Mouse (Mus musculus) olfactory bulb, adult 2 months (tissue): ENCODE data around the gene Adam23.

ENCODE experiments used
- CTCF ChIP-seq: fragments of 200-500 bp; IDR thresholded peaks from 2 replicates; pipeline ENCODE4 v1.5.1; 2012; ENCODE audit warnings: low read depth, mild to moderate bottlenecking, low read length, moderate library complexity; ENCODE audit not compliant: insufficient read depth
- POLR2A ChIP-seq: fragments of 200-500 bp; IDR thresholded peaks from 2 replicates; pipeline ENCODE4 v1.6.1; 2012; ENCODE audit warnings: mild to moderate bottlenecking, low read depth, low read length, moderate library complexity; ENCODE audit not compliant: insufficient read depth

DNA sequence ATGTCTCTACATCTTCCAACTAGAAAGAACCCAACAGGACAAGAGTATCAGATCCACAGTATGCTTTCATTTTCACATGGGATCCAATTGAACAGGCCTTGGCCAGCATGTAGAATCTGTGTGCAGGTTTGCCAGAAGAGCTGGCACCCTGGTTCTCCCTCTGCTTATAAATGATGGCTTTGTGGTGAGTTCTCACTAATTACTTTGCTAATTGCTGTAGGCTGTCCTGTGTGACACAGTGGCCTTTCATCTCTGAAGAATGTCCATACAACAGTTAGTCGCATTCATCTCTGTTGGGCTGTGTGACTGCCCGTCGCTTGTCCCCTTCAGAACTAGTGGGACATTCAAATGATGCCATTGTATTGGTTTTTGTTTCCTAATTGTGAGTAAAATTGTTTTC lies 13.5 kb downstream of the Adam23 start:
- TF ChIP-seq CTCF (no peak), POLR2A (no peak)
